Mouse (Mus musculus) brain, embryonic 18.5 days (tissue): ENCODE measurements around the gene Grik2.

Experiments
- DNase-seq: peaks from one replicate; pipeline ENCODE4 v3.0.0-alpha.2; 2012; ENCODE audit warnings: low read depth, low spot score

Grik2 gene

DNA sequence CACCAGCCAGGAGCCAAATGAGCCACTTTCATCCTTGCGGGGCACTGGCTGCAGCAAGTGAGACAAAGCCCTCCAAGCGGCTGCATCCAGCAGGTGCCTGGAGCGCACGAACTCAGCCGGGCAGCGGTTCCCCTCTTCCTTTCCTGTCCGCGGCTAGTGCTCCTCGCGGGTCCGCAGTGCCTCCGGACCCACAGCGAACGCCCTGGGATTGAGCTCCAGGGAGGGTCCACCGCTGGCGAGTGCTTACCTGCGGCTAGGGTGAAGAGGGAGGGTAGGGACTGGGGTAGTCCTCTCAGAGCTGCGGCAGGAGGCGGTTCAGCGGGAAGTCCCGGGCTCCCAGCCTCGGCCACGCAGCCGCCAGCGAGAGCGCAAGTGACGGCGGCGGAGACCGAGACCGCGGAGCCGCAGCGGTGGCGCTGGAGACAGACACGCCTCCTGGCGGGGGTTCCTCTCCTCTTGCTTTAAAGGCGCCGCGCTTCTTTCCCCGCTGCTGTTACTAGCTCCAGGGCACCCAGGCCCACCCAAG is at the start of gene Grik2:
Grik2 (minus strand) TSS at position 386 of the 526 bp plus-strand sequence.
- DNase-seq, result peak; percentile 71

DNA sequence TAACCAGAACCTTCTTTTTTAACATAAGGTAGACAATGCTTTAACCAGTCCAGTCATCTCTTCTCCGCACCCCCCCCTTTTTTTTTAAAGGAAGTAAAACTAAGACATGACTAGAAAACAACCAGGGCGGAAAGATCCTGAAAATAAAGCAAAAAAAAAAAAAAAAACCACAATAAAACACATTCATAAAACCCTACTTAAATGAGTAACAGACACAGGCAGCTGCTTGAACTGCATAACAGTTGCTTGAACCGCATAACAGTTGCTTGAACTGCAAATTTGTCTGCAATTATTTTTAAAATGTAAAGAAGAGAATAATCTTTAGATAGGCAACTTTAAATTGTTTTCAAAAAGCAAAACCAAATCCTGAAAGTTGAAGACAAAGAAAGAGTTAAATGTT is 45.8 kb upstream of the Grik2 start:
- DNase-seq, result no peak

DNA sequence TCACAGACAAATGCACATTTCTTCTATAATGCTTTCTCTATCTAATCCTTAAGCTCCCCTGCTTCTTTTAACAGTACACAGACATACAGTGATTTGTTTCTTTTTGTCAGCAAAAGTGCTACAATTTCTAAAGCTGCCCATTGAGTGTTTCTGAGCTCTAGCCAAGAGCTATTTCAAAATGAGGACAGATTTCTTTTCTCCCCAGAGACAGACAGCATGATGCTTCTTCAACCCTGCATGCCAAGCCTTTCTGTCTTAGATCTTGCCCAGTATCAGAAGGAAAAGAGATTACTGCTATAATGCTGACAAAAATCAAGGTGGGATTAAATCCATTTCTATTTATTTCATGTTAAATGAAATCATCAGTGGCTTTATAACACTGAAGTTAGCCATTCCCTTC is 18.7 kb upstream of the Grik2 start:
- DNase-seq, result no peak

DNA sequence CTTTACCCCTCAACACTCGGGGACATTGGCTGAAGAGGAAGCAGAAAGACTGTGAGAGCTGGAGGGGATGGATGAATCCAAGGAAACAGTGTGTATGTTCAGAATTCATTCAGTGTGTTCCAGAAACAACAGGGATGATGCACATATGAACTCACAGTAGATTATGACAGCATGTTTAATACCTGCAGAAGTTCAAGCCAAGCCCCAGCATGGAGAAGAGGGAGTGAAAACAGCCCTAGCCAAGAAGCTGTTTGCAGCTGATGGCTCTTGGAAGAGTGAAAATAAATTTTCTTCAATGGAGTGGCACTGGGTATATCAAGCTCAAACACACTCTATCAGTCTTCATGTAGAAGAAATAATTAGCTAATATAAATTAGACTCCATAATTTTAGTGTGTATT is 12.4 kb upstream of the Grik2 start:
- no peak for DNase-seq

DNA sequence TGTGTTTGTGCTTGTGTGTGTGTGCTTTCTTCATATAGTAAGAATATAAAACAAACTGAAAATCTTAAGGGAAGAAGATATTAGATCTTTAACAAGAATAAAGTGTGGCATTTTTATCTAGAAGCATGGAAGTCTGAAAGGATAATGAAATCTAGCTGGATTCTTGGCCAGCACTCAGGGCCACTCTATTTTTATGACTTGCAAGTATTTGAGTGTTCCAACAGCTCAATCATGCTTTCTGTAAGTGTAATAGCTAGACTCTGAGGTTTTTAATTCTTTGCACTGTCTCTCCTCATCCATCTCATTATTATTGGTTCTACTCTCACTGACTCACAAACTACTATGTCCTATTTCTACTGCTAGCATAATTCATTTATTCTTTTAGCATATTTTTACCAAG is 5.6 kb upstream of the Grik2 start:
- DNase-seq, result no peak

DNA sequence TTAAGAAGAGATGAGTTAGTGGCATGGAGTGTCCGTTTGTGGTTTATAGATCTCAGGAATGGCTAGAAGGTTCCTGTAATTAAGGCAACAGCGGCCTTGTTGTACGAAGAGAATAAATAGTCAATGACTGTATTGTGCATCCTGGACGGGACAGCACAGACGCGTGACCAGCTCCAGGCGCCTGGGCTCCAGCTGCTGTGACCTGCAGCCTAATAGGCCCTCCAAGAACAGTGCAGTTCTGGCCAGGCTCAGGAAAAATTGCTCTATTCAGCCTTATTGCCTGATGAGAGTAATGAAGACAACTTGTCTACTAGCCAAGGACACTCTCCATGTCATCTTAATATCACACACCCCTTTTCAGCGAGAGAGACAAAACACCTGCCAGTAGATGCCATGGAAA is 1.8 kb upstream of the Grik2 start:
- no peak for DNase-seq

DNA sequence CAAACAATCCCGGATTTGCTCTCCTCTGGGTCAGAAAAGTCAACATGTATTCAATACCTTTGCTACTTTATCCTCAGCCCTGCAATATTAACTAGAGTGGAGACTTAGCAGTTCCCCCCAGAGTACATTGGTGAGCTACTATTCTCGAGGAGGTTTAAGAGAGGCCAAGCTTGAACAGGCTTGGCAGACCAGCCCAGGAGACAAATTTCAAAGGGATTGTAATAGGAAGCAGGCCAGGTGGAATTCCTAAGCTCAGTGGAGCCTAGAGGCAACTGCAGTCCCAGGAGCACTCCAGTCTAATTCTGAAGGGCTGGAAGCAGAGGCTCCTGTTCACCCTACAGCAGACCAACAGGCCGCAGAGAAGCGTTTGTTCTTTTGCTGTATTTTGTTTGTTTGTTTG is 1.1 kb upstream of the Grik2 start:
- DNase-seq, result no peak

DNA sequence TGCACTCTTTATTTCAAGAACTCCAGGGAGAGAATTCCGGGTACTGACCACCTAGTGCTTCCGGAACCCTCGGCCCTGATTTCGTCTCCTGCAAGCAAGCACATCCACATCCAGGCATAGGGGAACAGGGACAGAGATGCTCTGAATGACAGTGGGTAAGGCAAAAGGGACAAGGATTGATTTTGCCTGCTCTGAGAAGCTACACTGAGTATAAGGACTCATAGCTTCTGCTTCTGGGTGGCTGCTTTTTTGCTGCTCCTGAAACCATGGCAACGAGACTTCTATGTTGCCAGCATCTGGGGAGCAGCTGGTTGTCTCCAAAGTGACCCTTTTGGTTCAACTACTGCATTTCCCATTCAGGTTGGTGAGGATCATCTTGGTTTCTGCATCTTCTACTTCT is 348 bp upstream of the Grik2 start:
- DNase-seq, result no peak

DNA sequence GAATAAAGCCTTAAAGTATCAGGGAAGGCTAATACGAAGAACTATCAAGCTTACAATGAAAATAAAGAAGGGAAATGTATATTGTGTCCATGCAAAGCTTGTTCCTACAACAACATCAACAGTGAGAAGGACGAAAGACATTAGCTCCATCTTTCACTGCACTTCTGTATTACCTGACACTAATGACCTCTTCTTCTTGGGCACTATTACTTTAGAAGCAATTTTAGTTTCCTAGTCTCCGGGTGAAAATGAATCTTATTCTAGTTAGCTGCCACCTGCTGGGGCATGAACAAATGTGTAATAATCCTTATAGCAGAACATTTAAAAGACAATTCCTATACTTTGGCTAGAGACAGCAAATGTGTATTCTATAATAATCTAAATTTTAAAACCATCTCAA is 1.9 kb downstream of the Grik2 start:
- DNase-seq, result no peak

DNA sequence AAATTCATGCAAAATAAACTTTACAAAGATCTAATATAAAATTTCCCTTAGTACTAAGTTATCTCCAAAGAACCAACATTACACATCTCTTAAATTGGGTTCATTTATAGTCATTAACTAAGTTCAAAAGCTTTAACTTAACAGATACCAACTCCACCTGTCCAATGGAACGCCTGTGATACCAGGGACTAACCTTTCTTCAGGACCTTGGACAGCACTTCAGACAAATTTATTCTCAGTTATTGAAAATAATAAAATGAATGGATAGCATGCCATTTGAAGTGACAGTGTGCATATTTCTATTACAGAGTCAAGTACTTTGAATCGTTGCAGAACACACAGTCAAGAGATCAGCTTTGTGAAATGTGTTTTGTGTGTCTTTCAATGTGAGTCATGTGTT is 3.1 kb downstream of the Grik2 start:
- no peak for DNase-seq

DNA sequence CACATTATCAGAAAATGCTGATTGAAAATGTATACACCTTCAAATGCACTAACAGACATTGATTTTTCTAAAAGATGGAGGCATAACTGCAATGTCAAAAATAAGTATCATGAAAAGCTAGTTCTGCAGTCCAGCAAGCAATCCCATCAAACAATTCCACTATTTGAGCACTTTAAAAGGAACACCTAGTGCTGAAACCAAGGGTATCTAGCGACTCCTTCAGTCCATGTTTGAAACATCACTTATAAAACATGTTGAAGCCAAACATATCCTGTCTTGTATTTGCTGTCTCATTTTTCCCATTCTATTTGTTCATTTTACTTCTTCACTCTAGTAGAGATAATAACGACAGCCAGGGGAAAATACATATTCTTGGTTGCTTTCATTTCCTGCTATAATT is 3.7 kb downstream of the Grik2 start:
- DNase-seq, result peak; percentile 74

DNA sequence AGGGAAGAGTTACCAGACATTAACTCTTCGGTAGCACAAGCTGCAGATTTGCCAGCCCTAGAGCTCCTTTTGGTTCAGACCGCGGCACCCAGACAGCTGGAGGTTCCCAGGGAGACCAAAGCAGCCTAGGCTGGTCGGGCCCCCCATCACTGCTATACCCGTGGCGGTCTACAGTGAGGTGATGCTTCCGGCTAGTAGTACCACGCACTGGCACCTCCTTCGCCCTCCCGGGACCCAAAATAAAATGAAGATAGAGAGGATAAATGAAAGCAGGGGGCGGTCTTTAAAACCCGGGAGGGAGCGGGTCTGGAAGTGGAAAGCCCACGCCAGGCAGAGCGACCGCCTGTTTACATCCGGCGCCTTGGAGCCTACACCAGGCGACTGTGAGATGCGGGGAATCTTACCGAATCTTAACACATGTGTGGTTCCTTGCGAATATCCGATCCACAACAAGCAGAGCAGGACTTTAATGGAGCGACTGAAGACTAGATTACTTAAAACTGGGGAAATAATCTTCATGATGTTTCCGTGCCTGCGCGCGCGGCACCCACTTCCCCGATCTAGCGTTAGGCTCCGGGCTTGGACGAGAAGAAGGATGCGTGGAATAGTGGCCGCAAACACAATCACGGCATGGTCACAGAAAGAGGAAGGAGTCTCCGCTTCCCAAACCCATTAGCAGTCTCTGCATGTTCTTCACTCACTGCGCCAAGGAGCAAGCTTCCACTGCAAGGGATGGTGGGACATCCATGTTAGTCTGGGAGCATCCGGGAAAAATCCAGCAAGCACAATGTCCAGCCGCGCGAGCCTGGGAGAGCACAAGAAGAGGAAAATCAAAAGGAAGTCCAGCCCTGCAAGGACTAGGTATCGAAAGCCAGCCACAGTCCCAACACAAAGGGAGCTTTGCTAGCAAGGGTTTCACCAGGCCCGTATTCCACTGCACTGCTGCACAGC is 5.5 kb downstream of the Grik2 start:
- no peak for DNase-seq

DNA sequence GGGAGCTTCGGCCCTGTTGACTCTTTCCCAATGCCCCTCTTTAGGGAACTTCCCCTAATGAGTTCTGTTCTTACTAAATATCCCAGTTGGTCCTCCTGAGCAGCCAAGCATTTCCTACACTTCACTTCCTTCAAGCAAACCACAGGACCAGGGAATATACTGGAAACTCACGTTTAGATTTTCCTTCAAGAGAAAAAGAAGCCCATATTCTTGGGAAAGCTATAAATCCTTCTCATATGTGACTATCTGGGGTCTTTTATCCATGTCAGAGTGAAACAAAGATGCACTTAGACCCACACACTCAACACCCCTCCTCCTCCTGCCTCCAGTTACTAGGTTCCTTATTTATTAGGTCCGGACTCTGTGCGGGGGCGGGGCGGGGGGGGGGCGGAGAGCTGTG is 6.5 kb downstream of the Grik2 start:
- DNase-seq, result no peak

DNA sequence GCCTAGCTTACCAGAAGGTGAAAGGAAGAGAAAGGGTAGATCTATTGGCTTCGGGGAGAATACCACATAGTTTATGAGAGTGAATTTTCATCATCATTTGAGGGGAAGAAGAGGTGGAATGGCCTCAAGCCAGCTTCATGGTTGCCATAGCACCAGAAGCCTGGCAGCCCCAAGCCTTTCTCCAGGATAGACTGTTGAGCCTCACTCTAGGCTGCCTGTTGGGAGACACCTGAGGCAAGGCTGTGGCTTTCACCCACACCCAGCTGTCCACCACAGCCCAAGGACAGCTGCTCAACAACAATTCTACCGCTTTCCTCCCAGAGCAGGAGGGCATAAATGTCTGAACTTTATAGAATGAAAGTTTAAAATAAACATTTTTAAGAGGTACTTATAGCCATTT is 8.1 kb downstream of the Grik2 start:
- no peak for DNase-seq

DNA sequence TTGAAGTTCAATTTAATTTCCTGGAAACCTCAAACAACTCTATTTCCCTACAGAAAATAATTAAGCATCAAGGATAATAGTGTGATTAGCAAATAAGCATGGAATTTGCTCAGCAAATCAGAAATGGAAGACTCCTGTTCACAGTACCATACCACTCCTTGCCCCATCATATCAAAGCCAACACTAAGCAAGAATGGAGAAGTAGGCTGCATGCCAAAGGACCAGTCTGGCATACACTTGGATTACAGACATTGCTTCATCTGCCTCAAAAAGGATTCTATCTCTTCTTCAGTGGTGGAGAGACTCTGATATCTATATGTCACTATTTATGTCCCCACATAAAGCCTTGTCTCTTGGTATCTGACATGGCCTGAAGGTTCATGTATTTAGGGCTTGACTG is 19.7 kb downstream of the Grik2 start:
- DNase-seq, result no peak

DNA sequence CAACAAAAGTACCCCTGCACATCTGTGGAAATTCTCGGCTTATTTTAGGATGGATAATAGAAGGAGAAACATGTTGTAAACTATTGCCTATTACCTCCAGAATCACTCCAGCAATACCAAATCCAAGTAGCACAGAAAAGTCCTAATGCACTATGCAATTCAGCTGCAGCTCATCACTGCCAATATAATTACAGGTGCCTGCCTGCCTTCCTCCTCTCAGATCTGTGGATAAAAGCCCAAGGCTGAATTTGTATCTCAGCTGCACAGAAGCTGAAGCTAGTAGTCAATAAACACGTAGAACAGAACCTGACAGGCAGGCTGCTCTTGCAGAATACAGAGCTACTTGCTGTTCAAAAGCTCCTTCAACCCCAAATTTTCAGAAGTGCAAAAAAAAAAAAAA is 21.0 kb downstream of the Grik2 start:
- DNase-seq, result no peak

DNA sequence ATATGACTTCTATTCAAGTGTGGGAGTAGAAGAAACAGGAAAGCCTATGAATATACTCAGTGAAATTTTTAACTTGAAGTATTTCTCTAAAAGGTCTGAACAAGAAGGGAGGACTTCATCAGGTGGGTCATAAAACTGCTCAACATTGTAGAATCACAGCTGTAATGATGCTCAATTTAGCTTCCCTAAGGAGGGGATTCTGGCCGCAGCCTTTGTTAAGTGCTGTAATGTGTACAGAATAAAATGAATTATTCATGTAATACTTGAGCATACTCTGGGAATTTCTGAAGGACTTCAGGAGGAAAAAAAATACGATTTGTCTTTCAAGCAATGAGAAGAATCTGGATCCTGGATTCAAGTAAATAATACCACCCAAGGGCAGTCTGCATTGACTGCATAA is 26.0 kb downstream of the Grik2 start:
- no peak for DNase-seq

DNA sequence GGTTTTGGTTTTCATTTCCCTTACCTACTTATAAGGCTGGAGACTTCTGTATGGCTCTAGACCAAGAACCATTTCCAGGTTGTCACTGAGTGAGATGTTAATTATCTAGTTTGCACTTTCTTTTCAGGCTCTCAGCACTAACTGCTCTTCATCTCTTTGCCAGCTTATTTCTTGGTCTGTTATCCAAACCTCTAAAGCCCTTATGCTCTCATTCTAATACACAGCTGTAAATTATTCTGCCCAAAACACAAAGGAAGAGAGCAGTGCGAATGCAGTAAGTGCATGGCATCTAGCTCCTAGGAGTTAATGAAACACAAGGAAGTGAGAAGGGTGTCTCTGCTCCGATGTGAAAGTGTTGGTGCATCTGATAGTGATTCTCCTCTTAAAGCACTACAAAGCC is 36.8 kb downstream of the Grik2 start:
- no peak for DNase-seq

DNA sequence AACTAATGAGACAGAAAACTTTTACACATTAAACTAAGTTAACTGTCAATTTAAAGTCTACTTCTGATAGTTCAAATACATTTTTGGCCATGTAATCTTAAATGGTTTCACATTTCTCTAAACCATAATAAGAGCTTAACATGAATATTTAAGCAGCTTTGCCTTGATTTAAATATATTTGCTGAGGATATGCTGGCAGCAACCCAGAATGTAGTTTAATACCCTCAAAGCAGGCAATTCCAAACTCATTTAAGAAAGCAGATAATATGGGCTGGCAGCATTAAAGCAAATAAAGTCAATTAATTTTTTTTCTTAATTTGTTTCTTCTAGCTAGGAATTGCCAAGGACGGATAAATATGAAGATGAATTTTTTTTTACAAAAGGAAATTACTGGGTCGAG is 56.7 kb downstream of the Grik2 start:
- no peak for DNase-seq

DNA sequence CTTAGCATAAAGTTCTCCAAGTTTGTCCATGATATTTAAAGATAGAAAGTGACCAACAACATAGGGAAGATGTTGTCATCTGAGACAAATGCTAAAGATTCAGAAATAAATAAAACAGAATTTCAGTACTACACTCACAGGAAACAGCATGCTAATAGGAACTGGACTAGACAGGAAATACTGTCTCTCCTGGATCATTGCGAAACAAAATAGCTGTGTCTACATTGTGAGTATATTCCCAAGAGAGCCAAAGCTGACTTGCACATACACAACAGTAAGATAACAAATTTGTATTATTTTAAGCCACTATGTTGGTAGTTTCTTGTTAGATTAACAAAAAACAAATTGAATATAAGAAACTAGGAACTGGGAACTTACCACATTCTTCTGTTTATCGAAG is 64.9 kb downstream of the Grik2 start:
- no peak for DNase-seq

DNA sequence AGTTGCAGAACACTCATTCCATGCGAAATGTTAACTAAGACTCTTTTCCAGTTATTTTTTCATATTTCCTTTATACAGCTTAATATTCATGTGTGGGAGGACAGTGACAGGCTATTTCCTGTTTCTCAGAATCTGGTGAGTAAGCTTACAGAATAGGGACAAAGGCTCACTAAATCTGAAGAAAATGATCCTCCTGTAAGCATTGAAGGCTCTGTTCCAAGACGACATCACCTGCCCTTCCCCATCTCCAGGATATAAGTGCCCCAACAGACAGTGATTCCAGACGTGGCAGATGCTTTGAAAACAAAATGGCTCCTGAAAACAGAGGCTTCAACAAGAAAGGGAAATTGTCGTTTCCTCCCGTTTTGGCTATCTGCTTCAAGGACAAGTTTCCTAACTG is 71.7 kb downstream of the Grik2 start:
- no peak for DNase-seq

DNA sequence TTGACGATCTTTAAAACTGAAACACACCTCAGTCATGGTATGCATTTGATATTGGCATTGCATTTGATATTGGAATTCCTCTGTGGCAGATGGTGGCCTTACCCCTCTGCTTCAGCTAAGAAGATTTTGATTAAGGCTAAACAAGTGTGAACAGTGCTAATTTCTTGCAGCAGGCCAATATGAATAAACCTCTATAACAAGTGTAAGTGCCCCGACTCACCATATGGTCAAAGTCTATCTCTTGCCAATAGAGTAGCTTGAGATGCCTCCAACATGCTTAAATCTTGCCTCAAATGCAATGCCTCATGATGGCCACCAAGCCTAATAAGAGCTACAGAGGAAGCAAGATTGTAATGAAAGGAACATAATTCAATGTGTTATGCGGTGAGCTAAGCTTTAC is 78.8 kb downstream of the Grik2 start:
- no peak for DNase-seq

DNA sequence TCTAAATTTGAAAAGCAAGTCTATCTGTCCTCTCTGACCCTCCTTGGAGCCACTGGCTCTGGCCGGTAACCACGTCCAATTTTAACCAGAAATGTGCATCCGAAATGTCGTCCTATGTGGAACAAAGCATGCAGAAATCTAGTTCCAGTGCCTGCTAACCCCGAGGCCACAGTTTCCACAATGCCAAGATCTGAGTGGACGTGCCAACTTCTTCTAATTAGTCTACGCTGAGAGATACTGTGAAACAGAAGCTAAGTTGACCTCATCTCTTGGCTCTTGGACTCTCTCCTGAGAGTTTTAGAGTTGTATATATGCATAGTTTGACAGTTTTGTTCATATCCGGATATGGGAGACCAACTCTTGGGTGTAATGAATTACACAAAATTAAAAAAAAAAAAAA is 84.1 kb downstream of the Grik2 start:
- DNase-seq, result no peak

DNA sequence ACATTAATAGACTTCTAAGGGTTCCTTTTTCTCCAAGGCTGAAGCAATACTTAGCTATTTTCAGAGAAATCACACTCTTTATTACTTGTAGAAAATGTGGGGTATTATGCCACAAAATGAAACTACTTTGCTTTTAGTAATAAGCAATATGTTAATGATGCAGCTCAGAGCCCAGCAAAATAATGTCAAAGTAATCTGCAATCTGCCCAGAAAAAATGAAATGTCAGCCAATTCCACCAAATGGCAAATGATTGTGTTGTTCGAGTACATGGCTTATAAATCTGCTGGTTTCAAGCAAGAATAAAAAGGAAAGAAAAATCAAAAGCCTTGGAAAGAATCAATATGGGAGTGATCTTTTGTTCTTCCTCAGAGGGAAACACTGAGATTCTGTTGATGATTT is 136.2 kb downstream of the Grik2 start:
- peak; percentile 49 for DNase-seq
